Mouse (Mus musculus) C2C12 (cell line): ENCODE results near the gene Hist1h2aa.

ENCODE experiments used
- CEBPB ChIP-seq: IDR thresholded peaks from one replicate; pipeline ENCODE4 v1.6.1; 2011; ENCODE audit warnings: low read depth, mild to moderate bottlenecking, control low read depth, moderate library complexity
- CTCF ChIP-seq: IDR thresholded peaks from one replicate; pipeline ENCODE4 v1.5.1; 2011; ENCODE audit not compliant: control insufficient read depth, insufficient read depth, insufficient read length
- FOSL1 ChIP-seq: IDR thresholded peaks from one replicate; pipeline ENCODE4 v1.8.0; 2011; ENCODE audit warnings: mild to moderate bottlenecking, low read length; ENCODE audit not compliant: poor library complexity, insufficient read depth, severe bottlenecking
- MAX ChIP-seq: IDR thresholded peaks from one replicate; pipeline ENCODE4 v1.6.1; 2011; ENCODE audit warnings: mild to moderate bottlenecking, control low read depth
- MYOD1 ChIP-seq: IDR thresholded peaks from one replicate; pipeline ENCODE4 v1.6.1; 2011; ENCODE audit warnings: low read depth; ENCODE audit not compliant: control insufficient read depth, insufficient read length
- USF1 ChIP-seq: IDR thresholded peaks from one replicate; pipeline ENCODE4 v1.6.1; 2011; ENCODE audit warnings: low read depth, mild to moderate bottlenecking, control low read depth, moderate library complexity

DNA sequence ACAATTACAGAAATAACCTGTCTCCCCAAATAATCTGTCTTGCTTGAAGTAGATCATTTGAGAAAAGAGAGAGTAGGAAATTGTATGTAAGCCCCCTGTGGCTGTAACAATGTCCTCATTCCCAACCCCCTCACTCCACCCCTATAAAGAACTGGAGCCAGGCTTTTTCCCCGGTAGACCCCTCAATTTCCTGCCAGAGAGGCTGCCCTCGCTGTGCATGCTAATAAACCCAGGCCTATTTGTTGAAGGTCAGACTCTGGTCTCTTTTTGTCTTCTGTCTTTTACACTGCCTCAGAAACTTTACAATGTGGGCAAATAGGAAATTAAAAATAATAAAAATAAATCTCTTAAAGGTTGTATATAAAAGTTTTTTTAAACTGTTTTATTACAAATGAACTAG lies 12.0 kb downstream of the Hist1h2aa start:
- TF ChIP-seq FOSL1 (no peak), CTCF (no peak), MAX (no peak), MYOD1 (no peak), CEBPB (no peak), USF1 (no peak)
